Mouse (Mus musculus) small intestine, adult 2 months (tissue): ENCODE data around the gene Bdh2.

Experiments
- CTCF ChIP-seq: fragments of 200-500 bp; IDR thresholded peaks from 2 replicates; pipeline ENCODE4 v1.5.1; 2012; ENCODE audit warnings: low read depth, mild to moderate bottlenecking, control low read depth, inconsistent platforms, low read length, moderate library complexity, mixed read lengths; ENCODE audit not compliant: insufficient replicate concordance, insufficient read length; ENCODE audit errors: extremely low read depth
- POLR2A ChIP-seq: fragments of 200-500 bp; IDR thresholded peaks from 2 replicates; pipeline ENCODE4 v1.6.1; 2012; ENCODE audit warnings: low read depth, mild to moderate bottlenecking, control low read depth, inconsistent platforms, low read length, moderate library complexity

GRCm38 (mm10) chr3:135327176-135327575 lies 46.2 kb downstream of the Bdh2 start:
- TF ChIP-seq POLR2A (no peak), CTCF (no peak)
